In the genomic region with DNA sequence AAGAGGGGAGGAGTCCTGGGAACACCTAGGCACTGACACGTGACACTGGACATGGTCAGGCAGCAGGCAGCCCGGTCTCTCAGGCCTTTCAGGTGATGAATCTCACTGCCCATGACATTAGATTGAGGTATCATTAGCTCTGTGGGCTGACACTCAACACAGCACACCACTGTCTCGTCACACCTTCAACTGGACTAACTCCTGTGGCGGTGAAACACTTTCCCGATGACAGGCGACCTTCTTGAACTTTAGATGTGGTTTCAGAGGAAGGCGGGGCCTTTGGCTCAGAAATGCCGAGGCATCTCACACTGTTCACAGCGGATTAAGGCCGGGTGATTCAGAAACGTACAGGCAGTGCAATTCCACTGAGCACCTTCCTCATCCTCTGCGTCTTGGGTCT, we compare ENCODE assay signal across 14 mouse cellular contexts.
"Had no signal": no experiment of that assay in that cellular context is flagged by ENCODE, and none has a peak within 500 bp of the region (broad histone marks: within the 10 kb centered on the region; RNA-seq: fewer than 3 reads in every experiment).

No protein-coding gene starts in this region.

- DNase-seq: kidney, adult 11 months; kidney, adult 8-10 months; kidney, postnatal 10 days; kidney, postnatal 36 days; liver; lung, adult 18-20 months; right cerebral cortex, adult 18-20 months; right cerebral cortex, postnatal 14 days; right cerebral cortex, postnatal 4 days; thymus, adult 18-20 months; thymus, postnatal 36 days had no signal

- ATAC-seq: liver, embryonic 12.5 days; midbrain, embryonic 13.5 days; midbrain, embryonic 16.5 days had no signal
